13 mouse cellular contexts compared by ENCODE assay signal in the genomic region with DNA sequence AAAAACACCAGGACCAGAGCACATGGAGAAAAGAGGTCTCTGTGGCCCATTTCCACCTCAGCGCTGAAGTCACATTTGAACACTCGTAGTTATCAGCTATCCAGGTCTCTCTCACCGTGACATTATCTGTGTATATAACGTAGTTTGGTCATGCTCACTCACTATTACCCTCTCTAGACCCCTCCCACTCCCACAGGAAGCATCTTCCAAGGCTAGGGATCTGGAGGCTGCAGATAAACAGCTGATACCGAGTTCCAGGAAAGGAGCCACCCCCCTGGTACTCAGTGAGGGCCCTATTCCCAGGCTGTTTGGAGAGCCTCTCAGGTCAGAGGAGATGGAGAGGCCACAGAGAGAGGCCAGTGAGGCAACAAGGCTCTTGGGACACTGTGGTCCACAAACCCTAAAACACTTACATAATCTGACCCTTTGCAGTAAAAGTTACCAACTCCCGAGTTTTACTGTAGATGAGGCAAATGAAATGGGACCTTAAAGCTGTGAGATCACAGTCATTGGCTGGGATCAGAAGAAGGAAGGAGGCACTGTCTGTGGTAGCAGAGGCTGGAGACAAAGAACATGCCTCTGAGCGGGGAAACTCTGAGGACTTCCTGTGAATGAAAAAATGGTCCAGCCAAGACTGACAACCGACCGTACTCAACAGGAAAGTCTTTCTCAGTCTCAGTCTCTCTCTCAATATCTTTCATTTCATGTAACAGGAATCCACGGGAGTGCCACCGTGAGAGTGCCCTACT. TPM values are rescaled to one million over a fixed set of nuclear protein-coding genes. Genes with fewer than 3 reads are reported as not detected.
DNase-seq lines count a peak whose midpoint lies in the region; ATAC-seq lines count a peak whose summit lies in the region.
"Had no signal": no experiment of that assay in that cellular context is flagged by ENCODE, and none has a peak within 500 bp of the region (broad histone marks: within the 10 kb centered on the region; RNA-seq: fewer than 3 reads in every experiment).

No protein-coding gene starts in this region.

- WGBS in heart, embryonic 11.5 days (ENCODE audit: insufficient replicate concordance): 43% methylated on average over 11 of the region's 11 CpGs

- H3K9ac ChIP-seq in heart, embryonic 11.5 days (ENCODE audit: low read depth, low read length): no peak overlapping the region
- H3K9ac ChIP-seq: forebrain, embryonic 13.5 days; limb, embryonic 12.5 days had no signal

- peak overlapping the region; percentile 32; the same call in 1 of the 2 replicates for H3K27ac ChIP-seq in heart, embryonic 11.5 days (ENCODE audit: low read depth, low read length)
- H3K27ac ChIP-seq: forebrain, embryonic 13.5 days had no signal

- no peak for DNase-seq in heart, adult 9 months (ENCODE audit: low spot score in 2 of 2)
- peak; percentile 5 for DNase-seq in thymus, postnatal 25 days
- no peak for DNase-seq in thymus, postnatal 10 days (ENCODE audit: low spot score in 2 of 2)
- peak; percentile 85 for DNase-seq in liver
- DNase-seq in urinary bladder, adult 18-20 months (ENCODE audit: low spot score in 2 of 2): no peak
- no peak for DNase-seq in left cerebral cortex, postnatal 10 days (ENCODE audit: extremely low spot score in 1 of 2, low spot score in 2 of 2)
- DNase-seq in adrenal gland, adult 18-20 months (ENCODE audit: low spot score in 2 of 2): no peak
- DNase-seq: adrenal gland, postnatal 36 days; kidney, postnatal 36 days had no signal

- H3K4me2 ChIP-seq in heart, embryonic 11.5 days: no peak overlapping the region

- H3K9me3 ChIP-seq in heart, embryonic 11.5 days (replicated peaks; ENCODE audit: control insufficient read depth, low read length): no peaks in the 10 kb centered on the region
- H3K9me3 ChIP-seq: forebrain, embryonic 13.5 days; limb, embryonic 12.5 days had no signal

- H3K36me3 ChIP-seq in heart, embryonic 11.5 days (ENCODE audit: control insufficient read depth, insufficient read depth, low read length): no peaks in the 10 kb centered on the region
- H3K36me3 ChIP-seq: limb, embryonic 12.5 days had no signal

- no peak overlapping the region for H3K4me3 ChIP-seq in heart, embryonic 11.5 days (ENCODE audit: low read depth, low read length)

- ATAC-seq in heart, embryonic 11.5 days (replicated peaks; ENCODE audit: insufficient number of reproducible peaks, low FRiP score, low TSS enrichment): peak; percentile 44; the same call in 1 of the 2 replicates
- ATAC-seq: midbrain, embryonic 16.5 days had no signal

- intact Hi-C loops in left cerebral cortex, postnatal 10 days (cut with DNase I): no loop called here

- peaks cover 6% of the 10 kb centered on the region; the same call in 1 of the 2 replicates for H3K4me1 ChIP-seq in heart, embryonic 11.5 days (ENCODE audit: control insufficient read depth, insufficient read depth, low read length)

- no peaks in the 10 kb centered on the region for H3K27me3 ChIP-seq in heart, embryonic 11.5 days (ENCODE audit: control insufficient read depth, insufficient read depth, low read length)

RNA-seq across cellular contexts. Expression of a gene that starts 38.3 kb away (rescaled TPM):
- 27.5 and 33.2 TPM in 2 replicates for polyA plus RNA-seq in heart, embryonic 11.5 days (2014; fragmentation: Nextera tagmentation; extraction: Ambion mirVana)
- total RNA-seq in left cerebral cortex, postnatal 10 days (2021): 100 to 1,000 TPM; 127 to 133 TPM
- 10 to 100 TPM in 1 of 2 experiments, 1 to 10 TPM in 1; 8.1 to 10.3 TPM for total RNA-seq in adrenal gland, adult 18-20 months (2021)

RNA-seq across cellular contexts. Expression of a gene that starts 55.8 kb away (rescaled TPM):
- polyA plus RNA-seq in heart, embryonic 11.5 days (2014; fragmentation: Nextera tagmentation; extraction: Ambion mirVana): 0.23 and 0.25 TPM in 2 replicates
- total RNA-seq in left cerebral cortex, postnatal 10 days (2021): not detected
- not detected for total RNA-seq in adrenal gland, adult 18-20 months (2021)
- total RNA-seq: adrenal gland, postnatal 36 days had no signal
- polyA plus RNA-seq: midbrain, embryonic 16.5 days had no signal

RNA-seq across cellular contexts. Expression of a gene that starts 56.6 kb away (rescaled TPM):
- polyA plus RNA-seq in heart, embryonic 11.5 days (2014; fragmentation: Nextera tagmentation; extraction: Ambion mirVana): 4.9 and 5.9 TPM in 2 replicates
- 10 to 100 TPM; 26.7 to 30.3 TPM for total RNA-seq in left cerebral cortex, postnatal 10 days (2021)
- 10 to 100 TPM; 17.1 TPM for total RNA-seq in adrenal gland, adult 18-20 months (2021)

Comparison
In these comparisons a context has a peak if more than half of its experiments do, and no peak if none do; other contexts are left out.
1. DNase-seq: peak in thymus, postnatal 25 days (single experiment) and liver (single experiment); none in heart, adult 9 months (0 of 2), thymus, postnatal 10 days (0 of 2), urinary bladder, adult 18-20 months (0 of 2), left cerebral cortex, postnatal 10 days (0 of 2) and adrenal gland, adult 18-20 months (0 of 2).
2. RNA of a gene that starts 38.3 kb away (total RNA-seq): 127 to 133 TPM in left cerebral cortex, postnatal 10 days; 8.1 to 10.3 TPM in adrenal gland, adult 18-20 months; every median in the first group is over 10 times any median in the second.